Mouse (Mus musculus) spleen, adult 2 months (tissue): ENCODE measurements around the gene Tenm2.

Source experiments
- CTCF ChIP-seq: fragments of 200-500 bp; IDR thresholded peaks from 2 replicates; pipeline ENCODE4 v1.5.1; 2011; ENCODE audit warnings: mild to moderate bottlenecking, inconsistent platforms; ENCODE audit not compliant: insufficient read depth, insufficient read length, insufficient replicate concordance; ENCODE audit errors: extremely low read depth
- POLR2A ChIP-seq: fragments of 200-500 bp; IDR thresholded peaks from 2 replicates; pipeline ENCODE4 v1.6.1; 2011; ENCODE audit warnings: low read depth, low read length, inconsistent platforms

DNA sequence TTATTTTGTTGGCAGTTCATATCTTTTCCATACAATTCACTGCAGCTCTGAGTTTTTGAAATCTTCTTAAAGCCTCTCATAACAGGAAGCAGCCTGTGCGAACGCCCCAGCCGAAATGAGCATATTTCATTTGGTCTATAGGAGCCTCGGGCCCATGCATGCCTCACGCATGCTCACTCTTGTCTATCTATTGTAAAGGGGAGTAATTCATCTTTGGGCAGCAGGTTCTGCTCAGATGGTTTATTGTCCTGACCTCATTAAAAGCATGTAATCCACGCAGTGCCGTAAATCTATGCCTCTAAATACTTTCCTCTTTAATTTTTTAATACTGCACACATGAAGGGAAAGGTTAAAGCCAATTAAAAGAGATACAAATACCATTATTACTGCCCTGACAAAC, 815.7 kb downstream of the Tenm2 start:
- TF ChIP-seq CTCF (no peak), POLR2A (no peak)
